Mouse (Mus musculus) MEL (cell line): Measurements from ENCODE around the gene Alg9. TPM values are rescaled to one million over a fixed set of nuclear protein-coding genes. Genes with fewer than 3 reads are reported as not detected.

Experiments
- DNase-seq: peaks from one replicate; pipeline ENCODE4 v3.0.0; 2011; ENCODE audit warnings: low read depth, low spot score
- H3K27ac ChIP-seq: 2 replicates; pipeline ENCODE4 v1.5.1; 2012; ENCODE audit warnings: low read depth, mild to moderate bottlenecking, control low read depth, low read length, moderate library complexity; ENCODE audit not compliant: control insufficient read depth
- H3K27me3 ChIP-seq, 2 experiments: fragments of 150-350 bp in 1 of 2; sonication (generic) in 1 of 2; 2 replicates each; pipeline ENCODE4 v1.6.1; 2012; ENCODE audit warnings: low read length in 2 of 2, mild to moderate bottlenecking in 2 of 2, improper control_type of control experiment in 1 of 2, moderate library complexity in 1 of 2; ENCODE audit not compliant: insufficient read depth in 2 of 2, control insufficient read depth in 1 of 2
- H3K36me3 ChIP-seq, 2 experiments: 2 replicates each; pipeline ENCODE4 v1.6.1; 2012 to 2014; ENCODE audit warnings: low read length in 2 of 2, improper control_type of control experiment in 1 of 2, inconsistent platforms in 1 of 2, mild to moderate bottlenecking in 1 of 2; ENCODE audit not compliant: insufficient read depth in 2 of 2, control insufficient read depth in 1 of 2
- H3K4me1 ChIP-seq, 2 experiments: fragments of 150-350 bp in 1 of 2; sonication (generic) in 1 of 2; 2 replicates each; pipeline ENCODE4 v1.6.1; 2012; ENCODE audit warnings: low read length in 2 of 2, improper control_type of control experiment in 1 of 2, mild to moderate bottlenecking in 1 of 2; ENCODE audit not compliant: insufficient read depth in 2 of 2, control insufficient read depth in 1 of 2
- H3K4me3 ChIP-seq, 2 experiments: fragments of 150-350 bp in 1 of 2; sonication (generic) in 1 of 2; 2 replicates each; pipeline ENCODE4 v1.5.1; 2012; ENCODE audit warnings: low read depth in 2 of 2, low read length in 2 of 2, mild to moderate bottlenecking in 2 of 2, moderate library complexity in 2 of 2, control low read depth in 1 of 2, improper control_type of control experiment in 1 of 2; ENCODE audit not compliant: control insufficient read depth in 1 of 2, insufficient read depth in 1 of 2
- H3K79me2 ChIP-seq: 2 replicates; pipeline ENCODE4 v1.6.1; 2012; ENCODE audit warnings: mild to moderate bottlenecking, low read length, moderate library complexity; ENCODE audit not compliant: control insufficient read depth, poor library complexity, insufficient read depth
- H3K9ac ChIP-seq: 2 replicates; pipeline ENCODE4 v1.6.1; 2012; ENCODE audit warnings: low read depth, mild to moderate bottlenecking, control low read depth, low read length, moderate library complexity; ENCODE audit not compliant: control insufficient read depth, poor library complexity, severe bottlenecking
- H3K9me3 ChIP-seq: fragments of 150-350 bp; sonication (generic); replicated peaks from 2 replicates; pipeline ENCODE4 v1.6.1; 2012; ENCODE audit warnings: mild to moderate bottlenecking, low read length, improper control_type of control experiment, moderate library complexity; ENCODE audit not compliant: insufficient read depth
- CHD1 ChIP-seq: IDR thresholded peaks from 2 replicates; pipeline ENCODE4 v1.6.1; 2012; ENCODE audit warnings: low read depth, mild to moderate bottlenecking, inconsistent platforms, low read length, improper control_type of control experiment
- CTCF ChIP-seq, 3 experiments: IDR thresholded peaks in 2 of 3; conservative IDR thresholded peaks in 1 of 3; 2 replicates each; pipeline ENCODE4 v1.5.1; 2011 to 2012; ENCODE audit warnings: low read length in 3 of 3, low read depth in 2 of 3, mild to moderate bottlenecking in 2 of 3, improper control_type of control experiment in 1 of 3, inconsistent platforms in 1 of 3, mixed read lengths in 1 of 3, moderate library complexity in 1 of 3; ENCODE audit not compliant: control insufficient read depth in 1 of 3, insufficient read depth in 1 of 3, poor library complexity in 1 of 3, severe bottlenecking in 1 of 3
- EP300 ChIP-seq, 2 experiments: IDR thresholded peaks; 2 replicates each; pipeline ENCODE4 v1.6.1; 2011; ENCODE audit warnings: improper control_type of control experiment in 2 of 2, low read length in 2 of 2, low read depth in 1 of 2, mild to moderate bottlenecking in 1 of 2
- GABPA ChIP-seq: IDR thresholded peaks from 2 replicates; pipeline ENCODE4 v1.6.1; 2012; ENCODE audit warnings: low read depth, mild to moderate bottlenecking, inconsistent platforms, low read length, improper control_type of control experiment, moderate library complexity
- HCFC1 ChIP-seq: IDR thresholded peaks from 2 replicates; pipeline ENCODE4 v1.6.1; 2012; ENCODE audit warnings: low read depth, mild to moderate bottlenecking, inconsistent platforms, low read length, improper control_type of control experiment, moderate library complexity
- JUND ChIP-seq: IDR thresholded peaks from 2 replicates; pipeline ENCODE4 v1.6.1; 2011; ENCODE audit warnings: low read depth, mild to moderate bottlenecking, improper control_type of control experiment, low read length
- KAT2A ChIP-seq: conservative IDR thresholded peaks from 2 replicates; pipeline ENCODE4 v1.6.1; 2012; ENCODE audit warnings: low read depth, low read length, improper control_type of control experiment, inconsistent platforms
- MAFK ChIP-seq: IDR thresholded peaks from 2 replicates; pipeline ENCODE4 v1.6.1; 2011; ENCODE audit warnings: low read depth, mild to moderate bottlenecking, low read length, improper control_type of control experiment, borderline replicate concordance
- MEF2A ChIP-seq: IDR thresholded peaks from 2 replicates; pipeline ENCODE4 v1.6.1; 2014; ENCODE audit warnings: low read depth, mild to moderate bottlenecking, inconsistent platforms, low read length, improper control_type of control experiment; ENCODE audit not compliant: poor library complexity, insufficient replicate concordance, severe bottlenecking; ENCODE audit errors: extremely low read depth
- MXI1 ChIP-seq: IDR thresholded peaks from 2 replicates; pipeline ENCODE4 v1.6.1; 2011; ENCODE audit warnings: mild to moderate bottlenecking, low read depth, low read length, improper control_type of control experiment
- NRF1 ChIP-seq: IDR thresholded peaks from 2 replicates; pipeline ENCODE4 v1.6.1; 2014; ENCODE audit warnings: low read depth, mild to moderate bottlenecking, inconsistent platforms, low read length, improper control_type of control experiment, moderate library complexity; ENCODE audit not compliant: poor library complexity, insufficient read depth, severe bottlenecking
- POLR2A ChIP-seq, 2 experiments: IDR thresholded peaks; 2 replicates each; pipeline ENCODE4 v1.6.1; 2011 to 2012; ENCODE audit warnings: low read length in 2 of 2, mild to moderate bottlenecking in 2 of 2, control low read depth in 1 of 2, improper control_type of control experiment in 1 of 2, low read depth in 1 of 2, moderate library complexity in 1 of 2; ENCODE audit not compliant: control insufficient read depth in 1 of 2, insufficient read depth in 1 of 2, poor library complexity in 1 of 2
- POLR2AphosphoS2 ChIP-seq: IDR thresholded peaks from 2 replicates; pipeline ENCODE4 v1.6.1; 2011; ENCODE audit warnings: low read length, improper control_type of control experiment
- RAD21 ChIP-seq: IDR thresholded peaks from 2 replicates; pipeline ENCODE4 v1.6.1; 2011; ENCODE audit warnings: mild to moderate bottlenecking, low read depth, low read length, improper control_type of control experiment
- SIN3A ChIP-seq: IDR thresholded peaks from 2 replicates; pipeline ENCODE4 v1.6.1; 2012; ENCODE audit warnings: low read length, improper control_type of control experiment, inconsistent platforms
- TAL1 ChIP-seq: IDR thresholded peaks from 2 replicates; pipeline ENCODE4 v1.6.1; 2012; ENCODE audit warnings: mild to moderate bottlenecking, inconsistent platforms, low read length, moderate library complexity, mixed read lengths
- TCF12 ChIP-seq: IDR thresholded peaks from 2 replicates; pipeline ENCODE4 v1.6.1; 2014; ENCODE audit warnings: low read depth, mild to moderate bottlenecking, inconsistent platforms, low read length, improper control_type of control experiment, moderate library complexity
- UBTF ChIP-seq: IDR thresholded peaks from 2 replicates; pipeline ENCODE4 v1.6.1; 2012; ENCODE audit warnings: low read depth, mild to moderate bottlenecking, inconsistent platforms, low read length, improper control_type of control experiment, moderate library complexity, borderline replicate concordance; ENCODE audit not compliant: insufficient read depth
- USF2 ChIP-seq, 2 experiments: IDR thresholded peaks; 2 replicates each; pipeline ENCODE4 v1.6.1; 2011 to 2012; ENCODE audit warnings: improper control_type of control experiment in 2 of 2, low read length in 2 of 2, borderline replicate concordance in 1 of 2, inconsistent platforms in 1 of 2, low read depth in 1 of 2, mild to moderate bottlenecking in 1 of 2; ENCODE audit not compliant: insufficient read depth in 1 of 2
- ZMIZ1 ChIP-seq: IDR thresholded peaks from 2 replicates; pipeline ENCODE4 v1.6.1; 2012; ENCODE audit warnings: low read depth, mild to moderate bottlenecking, inconsistent platforms, low read length, improper control_type of control experiment, moderate library complexity
- polyA plus RNA-seq, 2 experiments: library from polyadenylated mRNA; stranded (reverse) in 1 of 2; unstranded in 1 of 2; fragments of >175 nt in 1 of 2; fragments of >200 nt in 1 of 2; gene quantifications; 2 replicates each; pipeline versions ENCODE4 v1.2.1 to v1.2.4; 2012; ENCODE audit warnings: low replicate concordance in 2 of 2, low read depth in 1 of 2; ENCODE audit not compliant: insufficient read length in 2 of 2, insufficient read depth in 1 of 2, missing spikeins in 1 of 2
- total RNA-seq: library from RNA; depleted of rRNA; stranded (reverse); fragments of 300-350 nt; gene quantifications from 2 replicates; pipeline ENCODE4 v1.2.3, GENCODE M21; 2012; rRNA removed

The Alg9 gene
- total and polyA plus RNA-seq, 3 experiments: 23.3 to 46.7 TPM; not detected in 1

DNA sequence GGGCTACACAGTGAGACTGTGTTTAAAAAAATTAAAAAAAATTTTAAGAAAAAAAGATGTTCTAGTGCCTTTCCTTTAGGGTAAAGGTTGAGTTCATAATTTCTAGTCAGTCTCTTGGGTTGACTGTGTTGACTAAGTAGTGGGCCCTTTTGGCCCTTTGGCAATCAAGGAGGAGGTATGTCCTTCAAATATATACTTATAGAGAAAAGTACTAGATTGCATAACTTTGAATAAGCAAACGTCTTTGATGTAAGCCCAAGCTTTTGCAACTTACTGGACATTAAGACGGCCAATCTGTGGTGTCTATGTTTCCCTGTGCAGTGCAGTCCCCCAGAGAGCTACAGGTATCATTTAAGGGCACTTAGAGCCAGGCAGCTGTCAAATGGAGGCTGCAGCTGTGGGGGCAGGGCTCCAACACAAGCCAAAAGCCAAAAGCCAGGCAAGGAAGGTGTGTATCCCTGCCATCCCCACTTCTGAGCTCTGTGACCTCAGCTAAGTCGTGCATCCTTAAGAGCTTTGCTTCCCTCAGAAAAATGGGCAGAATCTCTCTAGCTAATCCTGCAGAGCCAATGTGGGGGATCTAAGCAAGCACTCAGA, 115.8 kb downstream of the Alg9 start:
- H3K9me3 ChIP-seq: no peaks in the 10 kb centered on the region
- H3K36me3 ChIP-seq: peaks cover 0 to 4% of the 10 kb centered on the region in 2 experiments; a peak in 2 of 4 replicates
- H3K9ac ChIP-seq: no peak overlapping the region
- no peaks in the 10 kb centered on the region for H3K4me1 ChIP-seq
- no peak overlapping the region for H3K4me3 ChIP-seq
- TF ChIP-seq CHD1 (no peak), EP300 (IDR thresholded peaks at IDR 0.05; ENCODE audit: low read depth in 1 of 2, low read length in 2 of 2) (no peak), NRF1 (no peak), SIN3A (no peak), HCFC1 (no peak), JUND (no peak), KAT2A (no peak), MXI1 (no peak), POLR2A (IDR thresholded peaks at IDR 0.05; ENCODE audit: control insufficient read depth in 1 of 2, insufficient read depth in 1 of 2, low read depth in 1 of 2, low read length in 2 of 2, poor library complexity in 1 of 2) (no peak), MAFK (no peak), ZMIZ1 (no peak), UBTF (no peak), RAD21 (no peak), GABPA (no peak), TAL1 (no peak), POLR2AphosphoS2 (no peak), CTCF (IDR thresholded peaks at IDR 0.05 in 2 of 3, conservative IDR thresholded peaks at IDR 0.05 in 1 of 3; ENCODE audit: control insufficient read depth in 1 of 3, insufficient read depth in 1 of 3, low read depth in 2 of 3, low read length in 3 of 3, poor library complexity in 1 of 3, severe bottlenecking in 1 of 3) (no peak), MEF2A (no peak), USF2 (IDR thresholded peaks at IDR 0.05; ENCODE audit: borderline replicate concordance in 1 of 2, insufficient read depth in 1 of 2, low read depth in 1 of 2, low read length in 2 of 2) (no peak), TCF12 (no peak)
- no peak overlapping the region for H3K27ac ChIP-seq
- H3K27me3 ChIP-seq: no peaks in the 10 kb centered on the region
- H3K79me2 ChIP-seq: no peaks in the 10 kb centered on the region
- DNase-seq: no peak

Other genes starting within 250 kb of the Alg9 start
- 24.4 and 24.6 TPM in 2 replicates for gene Pts, start 246.3 kb upstream of the Alg9 start, total RNA-seq
- gene Pts, start 246.3 kb upstream of the Alg9 start, polyA plus RNA-seq: 10 to 100 TPM in 1 of 2 experiments, not detected in 1; 24.6 TPM
- not detected in 2 replicates for gene Il18, start 220.2 kb upstream of the Alg9 start, total RNA-seq
- gene Il18, start 220.2 kb upstream of the Alg9 start, polyA plus RNA-seq: not detected
- 0.07 TPM in 1 of 2 replicates, not detected in the other for gene Bco2, start 219.8 kb upstream of the Alg9 start, total RNA-seq
- gene Bco2, start 219.8 kb upstream of the Alg9 start, polyA plus RNA-seq: under 1 TPM in 1 of 2 experiments, not detected in 1; 0.07 TPM
- gene Tex12, start 213.7 kb upstream of the Alg9 start, total RNA-seq: not detected in 2 replicates
- not detected for gene Tex12, start 213.7 kb upstream of the Alg9 start, polyA plus RNA-seq
- gene Sdhd, start 171.2 kb upstream of the Alg9 start, total RNA-seq: 312 and 340 TPM in 2 replicates
- 100 to 1,000 TPM in 1 of 2 experiments, not detected in 1; 375 TPM for gene Sdhd, start 171.2 kb upstream of the Alg9 start, polyA plus RNA-seq
- 227 and 247 TPM in 2 replicates for gene Timm8b, start 171.1 kb upstream of the Alg9 start, total RNA-seq
- 100 to 1,000 TPM in 1 of 2 experiments, not detected in 1; 129 TPM for gene Timm8b, start 171.1 kb upstream of the Alg9 start, polyA plus RNA-seq
- 4.9 and 5.3 TPM in 2 replicates for gene Pih1d2, start 157.7 kb upstream of the Alg9 start, total RNA-seq
- 1 to 10 TPM in 1 of 2 experiments, not detected in 1; 4.6 TPM for gene Pih1d2, start 157.7 kb upstream of the Alg9 start, polyA plus RNA-seq
- 8.7 and 10.4 TPM in 2 replicates for gene Nkapd1, start 157.6 kb upstream of the Alg9 start, total RNA-seq
- gene Nkapd1, start 157.6 kb upstream of the Alg9 start, polyA plus RNA-seq: 10 to 100 TPM in 1 of 2 experiments, not detected in 1; 20.2 TPM
- 52.2 and 71.7 TPM in 2 replicates for gene Dlat, start 115.2 kb upstream of the Alg9 start, total RNA-seq
- 10 to 100 TPM in 1 of 2 experiments, not detected in 1; 77.4 TPM for gene Dlat, start 115.2 kb upstream of the Alg9 start, polyA plus RNA-seq
- not detected in 2 replicates for gene Dixdc1, start 35.5 kb upstream of the Alg9 start, total RNA-seq
- under 1 TPM in 1 of 2 experiments, not detected in 1; 0.07 TPM for gene Dixdc1, start 35.5 kb upstream of the Alg9 start, polyA plus RNA-seq
- not detected in 2 replicates for gene 2310030G06Rik, start 28.5 kb upstream of the Alg9 start, total RNA-seq
- not detected for gene 2310030G06Rik, start 28.5 kb upstream of the Alg9 start, polyA plus RNA-seq
- gene Cryab, start 23.7 kb upstream of the Alg9 start, total RNA-seq: not detected in 2 replicates
- gene Cryab, start 23.7 kb upstream of the Alg9 start, polyA plus RNA-seq: not detected
- not detected in 2 replicates for gene Hspb2, start 22.7 kb upstream of the Alg9 start, total RNA-seq
- not detected for gene Hspb2, start 22.7 kb upstream of the Alg9 start, polyA plus RNA-seq
- 6.1 and 6.5 TPM in 2 replicates for gene Fdxacb1, start 6.8 kb upstream of the Alg9 start, total RNA-seq
- gene Fdxacb1, start 6.8 kb upstream of the Alg9 start, polyA plus RNA-seq: 1 to 10 TPM in 1 of 2 experiments, not detected in 1; 9.7 TPM
- gene 1110032A03Rik, start 501 bp downstream of the Alg9 start, total RNA-seq: 7.1 and 9.2 TPM in 2 replicates
- gene 1110032A03Rik, start 501 bp downstream of the Alg9 start, polyA plus RNA-seq: 10 to 100 TPM in 1 of 2 experiments, not detected in 1; 12.8 TPM
- gene Ppp2r1b, start 70.3 kb downstream of the Alg9 start, total RNA-seq: 65.0 and 67.6 TPM in 2 replicates
- 100 to 1,000 TPM in 1 of 2 experiments, not detected in 1; 101 TPM for gene Ppp2r1b, start 70.3 kb downstream of the Alg9 start, polyA plus RNA-seq
- 7.5 and 11.0 TPM in 2 replicates for gene Sik2, start 234.1 kb downstream of the Alg9 start, total RNA-seq
- gene Sik2, start 234.1 kb downstream of the Alg9 start, polyA plus RNA-seq: 10 to 100 TPM in 1 of 2 experiments, not detected in 1; 12.1 TPM